Mouse (Mus musculus): Measurements from ENCODE around the gene Tcirg1.

DNA sequence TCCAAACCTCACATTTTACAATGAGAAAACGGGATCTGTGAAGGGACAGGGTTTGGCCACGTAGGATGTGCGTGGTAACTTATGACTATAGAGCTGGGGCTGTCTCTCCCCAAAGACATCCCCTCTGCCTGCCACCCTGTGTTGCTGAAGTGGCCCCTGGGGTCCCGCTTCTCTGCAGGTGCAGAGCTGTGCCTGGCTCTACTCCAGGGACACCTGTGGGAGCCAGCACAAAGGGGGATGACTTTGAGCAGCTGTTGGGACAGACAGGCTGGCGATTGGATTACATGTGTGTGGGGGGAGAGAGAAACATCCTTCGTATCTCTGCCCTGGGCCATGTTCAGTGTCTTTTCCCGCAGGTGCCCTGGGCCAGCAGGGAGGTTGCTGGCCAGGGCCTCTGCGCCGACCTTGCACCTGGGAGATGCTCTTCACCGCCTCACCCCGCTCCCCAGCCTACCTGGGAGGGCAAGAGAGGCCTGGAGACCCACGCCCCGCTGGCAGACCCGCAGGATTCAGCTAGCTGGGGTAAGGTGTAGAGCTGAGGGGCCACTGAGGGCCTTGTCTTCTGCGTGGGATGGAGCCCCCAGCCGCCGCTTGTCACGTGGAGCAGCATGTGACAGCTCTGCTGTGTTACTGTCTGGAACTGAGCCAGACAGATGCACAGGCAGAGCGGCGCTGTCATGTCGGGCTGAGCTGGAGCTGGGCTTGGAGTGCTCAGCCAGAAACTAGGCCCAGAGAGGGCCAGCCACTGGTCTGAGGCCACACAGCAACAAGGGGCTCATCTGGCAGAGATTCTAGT, 23.5 kb upstream of the Tcirg1 start:
- TF ChIP-seq POLR2A (IDR thresholded peaks at IDR 0.05; ENCODE audit: extremely low read depth, insufficient read depth, low read length) (no peak), CTCF (IDR thresholded peaks at IDR 0.05; ENCODE audit: extremely low read depth, insufficient read depth, low read length) (no peak)
